Mouse (Mus musculus) liver, embryonic 18 days (tissue): ENCODE data around the gene Tap1. TPM values are rescaled to one million over a fixed set of nuclear protein-coding genes. Genes with fewer than 3 reads are reported as not detected.

ENCODE experiments used
- polyA plus RNA-seq: library from polyadenylated mRNA; depleted of rRNA; stranded (reverse); fragments of >200 nt; gene quantifications from 2 replicates; pipeline ENCODE4 v1.2.3, GENCODE M21; 2012; rRNA removed

Tap1 gene
- polyA plus RNA-seq, result 8.9 and 10.8 TPM in 2 replicates

DNA sequence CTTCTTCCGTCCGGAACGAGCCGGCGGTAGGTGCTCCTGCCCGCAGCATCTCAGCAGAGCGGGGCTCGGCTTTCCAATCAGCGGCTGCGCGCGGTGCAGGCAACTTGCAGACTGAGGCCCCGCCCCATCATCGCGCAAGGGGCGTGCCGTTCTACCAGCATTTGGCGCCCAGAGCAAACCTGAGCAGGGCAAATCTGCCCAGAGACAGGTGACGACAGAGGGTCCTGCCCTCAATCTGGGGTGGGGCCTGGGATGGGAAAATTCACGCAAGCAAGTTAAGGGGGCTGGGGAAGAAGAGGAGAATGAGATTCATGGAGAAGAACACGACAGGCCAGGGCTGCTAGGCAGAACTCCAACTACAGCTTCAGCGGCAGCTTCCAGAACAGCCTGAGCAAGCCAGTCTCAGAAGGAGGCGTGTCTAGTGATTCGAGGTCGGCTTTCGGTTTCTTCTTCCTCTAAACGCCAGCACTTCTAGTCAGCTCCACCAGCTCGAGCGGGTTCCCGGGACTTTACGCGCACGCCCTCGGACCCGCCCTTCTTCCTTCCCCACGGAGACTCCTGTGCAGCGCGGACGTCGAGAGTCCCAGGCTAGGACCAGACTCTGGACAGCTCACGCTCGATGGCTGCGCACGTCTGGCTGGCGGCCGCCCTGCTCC lies at the start of gene Tap1, which contains the start of gene Psmb9:
Gene Tap1 (plus strand): TSS at position 293 of the 656 bp plus-strand sequence.
Gene Psmb9 (minus strand): TSS at position 504 of the 656 bp plus-strand sequence.

GRCm38 (mm10) chr17:34143033-34143432 lies 44.3 kb upstream of the Tap1 start, which contains the start of gene H2-DMb2:
TSS of gene H2-DMb2 (plus strand) at chr17:34143307.

GRCm38 (mm10) chr17:34152923-34153322 lies 34.4 kb upstream of the Tap1 start, which contains the start of gene H2-DMb1:
TSS of gene H2-DMb1 (plus strand) at chr17:34153072.

GRCm38 (mm10) chr17:34196941-34197894 lies 9.9 kb downstream of the Tap1 start, which contains the start of gene Psmb8:
TSS of gene Psmb8 (plus strand) at chr17:34197721.

GRCm38 (mm10) chr17:34203444-34203843 lies 16.1 kb downstream of the Tap1 start, which contains the start of gene Tap2:
TSS of gene Tap2 (plus strand) at chr17:34203527.

DNA sequence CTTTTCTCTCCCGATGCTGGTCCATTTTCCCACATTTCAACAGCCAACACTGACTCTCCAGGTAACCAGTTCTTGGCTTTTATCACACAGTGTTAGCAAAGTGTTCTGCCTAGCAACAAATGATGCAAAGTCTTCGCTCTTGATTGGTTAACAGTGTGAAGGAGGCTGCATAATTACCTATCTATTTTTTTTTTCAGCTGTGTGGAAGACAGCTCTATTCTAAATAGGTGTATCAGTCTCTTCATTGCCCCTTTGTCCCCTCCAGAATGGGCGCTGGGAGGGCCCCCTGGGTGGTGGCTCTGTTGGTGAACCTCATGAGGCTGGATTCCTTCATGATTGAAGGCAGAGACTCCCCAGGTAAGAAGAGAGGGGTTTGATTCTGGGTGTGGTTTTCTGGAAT lies 51.4 kb downstream of the Tap1 start, which contains the start of gene H2-Ob:
Gene H2-Ob (plus strand): TSS at position 198 of the 400 bp plus-strand sequence.

Other genes starting within 250 kb of the Tap1 start
- gene Pfdn6, start 247.2 kb upstream of the Tap1 start, polyA plus RNA-seq, result 45.7 and 46.0 TPM in 2 replicates
- 11.8 and 12.7 TPM in 2 replicates for gene Wdr46, start 246.9 kb upstream of the Tap1 start, polyA plus RNA-seq
- gene B3galt4, start 236.1 kb upstream of the Tap1 start, polyA plus RNA-seq, result 1.4 and 1.9 TPM in 2 replicates
- gene Vps52, start 231.7 kb upstream of the Tap1 start, polyA plus RNA-seq, result 15.0 and 17.0 TPM in 2 replicates
- 1,178 and 1,295 TPM in 2 replicates for gene Rps18, start 231.6 kb upstream of the Tap1 start, polyA plus RNA-seq
- 340 and 427 TPM in 2 replicates for gene H2-K1, start 187.2 kb upstream of the Tap1 start, polyA plus RNA-seq
- 12.5 and 18.5 TPM in 2 replicates for gene Ring1, start 162.9 kb upstream of the Tap1 start, polyA plus RNA-seq
- 51.8 and 62.7 TPM in 2 replicates for gene H2-Ke6, start 159.5 kb upstream of the Tap1 start, polyA plus RNA-seq
- 42.7 and 48.3 TPM in 2 replicates for gene Slc39a7, start 155.9 kb upstream of the Tap1 start, polyA plus RNA-seq
- gene Rxrb, start 155.7 kb upstream of the Tap1 start, polyA plus RNA-seq, result 18.5 and 21.0 TPM in 2 replicates
- 0.48 and 0.67 TPM in 2 replicates for gene Col11a2, start 148.1 kb upstream of the Tap1 start, polyA plus RNA-seq
- gene H2-Oa, start 95.2 kb upstream of the Tap1 start, polyA plus RNA-seq, result 0.81 and 1.1 TPM in 2 replicates
- gene H2-DMa, start 68.0 kb upstream of the Tap1 start, polyA plus RNA-seq, result 4.5 and 5.3 TPM in 2 replicates
- gene Brd2, start 64.9 kb upstream of the Tap1 start, polyA plus RNA-seq, result 45.0 and 46.4 TPM in 2 replicates
- gene H2-DMb2, start 44.2 kb upstream of the Tap1 start, polyA plus RNA-seq, result 0.83 and 0.86 TPM in 2 replicates
- 2.5 and 2.6 TPM in 2 replicates for gene H2-DMb1, start 34.5 kb upstream of the Tap1 start, polyA plus RNA-seq
- 14.2 and 19.7 TPM in 2 replicates for gene Psmb9, start 211 bp downstream of the Tap1 start, polyA plus RNA-seq
- 26.6 and 37.5 TPM in 2 replicates for gene Psmb8, start 10.2 kb downstream of the Tap1 start, polyA plus RNA-seq
- gene Tap2, start 16.0 kb downstream of the Tap1 start, polyA plus RNA-seq, result 7.1 and 7.6 TPM in 2 replicates
- 2.0 and 2.7 TPM in 2 replicates for gene H2-Ob, start 51.4 kb downstream of the Tap1 start, polyA plus RNA-seq
- gene H2-Ab1, start 70.1 kb downstream of the Tap1 start, polyA plus RNA-seq, result 10.6 and 13.2 TPM in 2 replicates
- 5.1 and 7.7 TPM in 2 replicates for gene H2-Aa, start 100.3 kb downstream of the Tap1 start, polyA plus RNA-seq
- gene H2-Eb1, start 118.3 kb downstream of the Tap1 start, polyA plus RNA-seq, result 2.8 and 4.2 TPM in 2 replicates
- 0.01 TPM in 2 replicates for gene H2-Eb2, start 138.1 kb downstream of the Tap1 start, polyA plus RNA-seq
- gene Btnl2, start 167.3 kb downstream of the Tap1 start, polyA plus RNA-seq, result 0.03 and 0.07 TPM in 2 replicates
- gene Btnl1, start 189.6 kb downstream of the Tap1 start, polyA plus RNA-seq, result 0.06 TPM in 1 of 2 replicates, not detected in the other
- 0.19 and 0.24 TPM in 2 replicates for gene BC051142, start 211.3 kb downstream of the Tap1 start, polyA plus RNA-seq